Mouse (Mus musculus): ENCODE results near the gene Tspan32. TPM values are rescaled to one million over a fixed set of nuclear protein-coding genes. Genes with fewer than 3 reads are reported as not detected.

The Tspan32 gene
- polyA plus RNA-seq, 1 experiment from 2014 or later: 6.8 TPM

GRCm38 (mm10) chr7:143024293-143024692, 19.4 kb downstream of the Tspan32 start:
- no peak overlapping the region for H3K27ac ChIP-seq
- no peaks in the 10 kb centered on the region for H3K27me3 ChIP-seq (ENCODE audit: poor library complexity, severe bottlenecking)
- H3K4me3 ChIP-seq: no peak overlapping the region
- 0 out of 2 replicates have a peak, but pooled peaks cover 2% of the 10 kb centered on the region for H3K36me3 ChIP-seq (replicated peaks)
- no peaks in the 10 kb centered on the region for H3K9me3 ChIP-seq
- WGBS: 100% methylated on average over 1 of the region's 1 CpGs
- DNase-seq (ENCODE audit: extremely low spot score, low spot score): no peak
- H3K4me1 ChIP-seq: no peaks in the 10 kb centered on the region

GRCm38 (mm10) chr7:143025496-143025895, 20.6 kb downstream of the Tspan32 start:
- 0 out of 2 replicates have a peak, but pooled peaks cover 2% of the 10 kb centered on the region for H3K36me3 ChIP-seq (replicated peaks)
- 87% methylated on average over 3 of the region's 3 CpGs for WGBS
- H3K4me3 ChIP-seq: no peak overlapping the region
- H3K9me3 ChIP-seq: no peaks in the 10 kb centered on the region
- DNase-seq (ENCODE audit: extremely low spot score, low spot score): no peak
- H3K27me3 ChIP-seq (ENCODE audit: poor library complexity, severe bottlenecking): no peaks in the 10 kb centered on the region
- H3K4me1 ChIP-seq: no peaks in the 10 kb centered on the region
- no peak overlapping the region for H3K27ac ChIP-seq

DNA sequence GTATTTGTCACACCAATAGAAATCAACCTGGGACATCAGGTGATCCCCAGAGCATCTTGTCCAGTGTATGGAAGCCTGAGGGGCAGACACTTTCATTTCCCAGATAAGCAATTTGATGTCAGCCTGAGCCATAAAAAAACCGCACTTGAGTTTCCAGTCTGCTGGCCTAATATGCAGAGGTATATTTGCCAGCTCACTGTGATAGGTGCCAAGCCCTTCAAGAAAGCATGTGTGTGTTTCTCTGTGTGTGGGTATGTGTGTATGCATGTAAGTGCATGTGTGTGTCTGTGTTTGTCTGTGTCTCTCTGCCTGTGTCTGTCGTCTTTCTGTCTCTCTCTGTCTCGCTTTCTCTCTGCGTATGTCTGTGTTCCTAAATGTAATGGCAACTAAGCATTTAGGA, 22.4 kb downstream of the Tspan32 start:
- H3K27me3 ChIP-seq (ENCODE audit: poor library complexity, severe bottlenecking): no peaks in the 10 kb centered on the region
- H3K4me1 ChIP-seq: no peaks in the 10 kb centered on the region
- DNase-seq (ENCODE audit: extremely low spot score, low spot score): no peak
- H3K27ac ChIP-seq: no peak overlapping the region
- 95% methylated on average over 4 of the region's 4 CpGs for WGBS
- no peak overlapping the region for H3K4me3 ChIP-seq
- no peaks in the 10 kb centered on the region for H3K9me3 ChIP-seq
- H3K36me3 ChIP-seq (replicated peaks): 0 out of 2 replicates have a peak, but pooled peaks cover 2% of the 10 kb centered on the region

- DNase-seq (ENCODE audit: extremely low spot score, low spot score): no peak
- Histone ChIP-seq H3K27me3 (ENCODE audit: poor library complexity, severe bottlenecking) (no peaks in the 10 kb centered on the region), H3K4me3 (no peak overlapping the region), H3K9me3 (no peaks in the 10 kb centered on the region), H3K4me1 (no peaks in the 10 kb centered on the region), H3K27ac (no peak overlapping the region), H3K36me3 (replicated peaks) (no peaks in the 10 kb centered on the region)
- WGBS: 93% methylated on average over 1 of the region's 1 CpGs
These were observed 27.0 kb downstream of the Tspan32 start for GRCm38 (mm10) chr7:143031816-143032215.

GRCm38 (mm10) chr7:143033581-143033980, 28.7 kb downstream of the Tspan32 start:
- no peaks in the 10 kb centered on the region for H3K9me3 ChIP-seq
- WGBS: 90% methylated on average over 4 of the region's 4 CpGs
- DNase-seq (ENCODE audit: extremely low spot score, low spot score): no peak
- no peaks in the 10 kb centered on the region for H3K4me1 ChIP-seq
- H3K36me3 ChIP-seq (replicated peaks): no peaks in the 10 kb centered on the region
- H3K27me3 ChIP-seq (ENCODE audit: poor library complexity, severe bottlenecking): no peaks in the 10 kb centered on the region
- H3K4me3 ChIP-seq: no peak overlapping the region
- no peak overlapping the region for H3K27ac ChIP-seq

- H3K27me3 ChIP-seq (ENCODE audit: poor library complexity, severe bottlenecking): no peaks in the 10 kb centered on the region
- H3K4me1 ChIP-seq: no peaks in the 10 kb centered on the region
- no peaks in the 10 kb centered on the region for H3K9me3 ChIP-seq
- no peak overlapping the region for H3K27ac ChIP-seq
- DNase-seq (ENCODE audit: extremely low spot score, low spot score): no peak
- no peak overlapping the region for H3K4me3 ChIP-seq
- 94% methylated on average over 2 of the region's 2 CpGs for WGBS
- no peaks in the 10 kb centered on the region for H3K36me3 ChIP-seq (replicated peaks)
These were observed 29.3 kb downstream of the Tspan32 start for GRCm38 (mm10) chr7:143034112-143034511.

- no peaks in the 10 kb centered on the region for H3K36me3 ChIP-seq (replicated peaks)
- no peaks in the 10 kb centered on the region for H3K9me3 ChIP-seq
- no peak overlapping the region for H3K27ac ChIP-seq
- no peaks in the 10 kb centered on the region for H3K27me3 ChIP-seq (ENCODE audit: poor library complexity, severe bottlenecking)
- WGBS: 95% methylated on average over 8 of the region's 8 CpGs
- no peaks in the 10 kb centered on the region for H3K4me1 ChIP-seq
- no peak overlapping the region for H3K4me3 ChIP-seq
- no peak for DNase-seq (ENCODE audit: extremely low spot score, low spot score)
These were observed 29.9 kb downstream of the Tspan32 start for GRCm38 (mm10) chr7:143034519-143035450.

GRCm38 (mm10) chr7:143036787-143037186, 31.9 kb downstream of the Tspan32 start:
- H3K4me3 ChIP-seq: no peak overlapping the region
- peaks cover 3% of the 10 kb centered on the region; the same call in 1 of the 2 replicates for H3K4me1 ChIP-seq
- no peaks in the 10 kb centered on the region for H3K27me3 ChIP-seq (ENCODE audit: poor library complexity, severe bottlenecking)
- H3K36me3 ChIP-seq (replicated peaks): no peaks in the 10 kb centered on the region
- H3K9me3 ChIP-seq: no peaks in the 10 kb centered on the region
- WGBS: 90% methylated on average over 3 of the region's 3 CpGs
- no peak overlapping the region for H3K27ac ChIP-seq
- DNase-seq (ENCODE audit: extremely low spot score, low spot score): no peak

- no peak overlapping the region for H3K27ac ChIP-seq
- H3K27me3 ChIP-seq (ENCODE audit: poor library complexity, severe bottlenecking): no peaks in the 10 kb centered on the region
- no peak overlapping the region for H3K4me3 ChIP-seq
- DNase-seq (ENCODE audit: extremely low spot score, low spot score): no peak
- H3K4me1 ChIP-seq: peaks cover 8% of the 10 kb centered on the region; the same call in 1 of the 2 replicates
- 90% methylated on average over 4 of the region's 4 CpGs for WGBS
- H3K9me3 ChIP-seq: no peaks in the 10 kb centered on the region
- H3K36me3 ChIP-seq (replicated peaks): no peaks in the 10 kb centered on the region
These were observed 32.5 kb downstream of the Tspan32 start for GRCm38 (mm10) chr7:143037306-143037705.

DNA sequence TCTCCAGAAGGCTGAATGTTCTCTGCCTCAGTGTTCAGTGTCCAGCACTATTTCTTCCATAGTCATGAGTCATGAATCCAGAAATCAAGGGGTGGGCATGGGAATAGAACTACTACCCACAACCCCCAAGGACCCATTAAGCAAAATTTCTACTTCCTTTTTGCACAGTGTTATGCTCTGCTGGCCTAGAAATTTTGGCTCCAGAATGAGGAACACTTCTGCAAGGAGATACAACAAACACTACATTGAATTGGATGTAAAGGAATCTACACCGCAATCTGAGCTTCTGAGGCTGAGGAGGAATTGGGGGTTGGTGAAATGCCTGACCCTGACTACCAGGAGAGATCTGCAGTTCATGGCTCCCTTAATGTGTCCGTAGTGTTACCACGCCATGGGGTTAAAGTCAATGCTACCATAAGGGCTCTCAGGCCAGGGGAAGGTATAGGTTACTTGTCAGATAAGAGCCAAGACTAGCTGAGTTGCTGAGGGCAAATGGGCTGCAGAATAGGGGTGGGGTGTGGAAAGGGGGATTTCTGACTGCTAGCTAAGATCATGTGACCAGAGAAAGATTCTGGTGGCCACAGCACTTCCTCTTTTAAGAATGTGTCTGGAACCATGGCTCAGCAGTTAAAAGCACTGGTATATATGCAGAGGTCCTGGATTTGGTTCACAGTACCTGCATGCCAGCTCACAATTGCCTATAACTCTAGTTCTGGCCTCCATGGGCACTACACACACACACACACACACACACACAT, 33.5 kb downstream of the Tspan32 start:
- Histone ChIP-seq H3K4me3 (no peak overlapping the region), H3K27ac (no peak overlapping the region), H3K27me3 (ENCODE audit: poor library complexity, severe bottlenecking) (no peaks in the 10 kb centered on the region), H3K4me1 (peaks cover 11% of the 10 kb centered on the region; the same call in 1 of the 2 replicates), H3K9me3 (no peaks in the 10 kb centered on the region), H3K36me3 (replicated peaks) (no peaks in the 10 kb centered on the region)
- no peak for DNase-seq (ENCODE audit: extremely low spot score, low spot score)
- 94% methylated on average over 3 of the region's 3 CpGs for WGBS

- H3K4me1 ChIP-seq: peaks cover 11% of the 10 kb centered on the region; the same call in 1 of the 2 replicates
- no peak overlapping the region for H3K27ac ChIP-seq
- no peak overlapping the region for H3K4me3 ChIP-seq
- WGBS: 91% methylated on average over 3 of the region's 3 CpGs
- H3K27me3 ChIP-seq (ENCODE audit: poor library complexity, severe bottlenecking): no peaks in the 10 kb centered on the region
- no peaks in the 10 kb centered on the region for H3K9me3 ChIP-seq
- DNase-seq (ENCODE audit: extremely low spot score, low spot score): no peak
- H3K36me3 ChIP-seq (replicated peaks): no peaks in the 10 kb centered on the region
These were observed 35.7 kb downstream of the Tspan32 start for GRCm38 (mm10) chr7:143040561-143040960.

- H3K36me3 ChIP-seq (replicated peaks): no peaks in the 10 kb centered on the region
- 81% methylated on average over 3 of the region's 3 CpGs for WGBS
- H3K9me3 ChIP-seq: no peaks in the 10 kb centered on the region
- no peak overlapping the region for H3K4me3 ChIP-seq
- no peaks in the 10 kb centered on the region for H3K27me3 ChIP-seq (ENCODE audit: poor library complexity, severe bottlenecking)
- peaks cover 11% of the 10 kb centered on the region; the same call in 1 of the 2 replicates for H3K4me1 ChIP-seq
- H3K27ac ChIP-seq: peak overlapping the region; percentile 48; the same call in 1 of the 2 replicates
- DNase-seq (ENCODE audit: extremely low spot score, low spot score): no peak
These were observed 36.4 kb downstream of the Tspan32 start for GRCm38 (mm10) chr7:143041138-143041822.

Data from forebrain, embryonic 10.5 days (tissue).